Mouse (Mus musculus) midbrain, embryonic 10.5 days (tissue): ENCODE results near the gene Ect2. TPM values are rescaled to one million over a fixed set of nuclear protein-coding genes. Genes with fewer than 3 reads are reported as not detected.
A peak's percentile ranks its signal among the peaks of the same experiment; 100 is the strongest.

Experiments used
- DNase-seq: peaks from one replicate; pipeline ENCODE4 v3.0.0-alpha.2; 2017; ENCODE audit warnings: low spot score
- H3K27ac ChIP-seq: fragments of 300-500 bp; sonication (generic); replicated peaks from 2 replicates; pipeline ENCODE4 v1.5.1; 2016; ENCODE audit warnings: mild to moderate bottlenecking
- H3K27me3 ChIP-seq: fragments of 300-500 bp; sonication (generic); 2 replicates; pipeline ENCODE4 v1.6.1; 2016; ENCODE audit warnings: low read depth, mild to moderate bottlenecking; ENCODE audit not compliant: poor library complexity, severe bottlenecking
- H3K36me3 ChIP-seq: fragments of 300-500 bp; sonication (generic); 2 replicates; pipeline ENCODE4 v1.6.1; 2016; ENCODE audit warnings: mild to moderate bottlenecking, moderate library complexity
- H3K4me1 ChIP-seq: fragments of 300-500 bp; sonication (generic); 2 replicates; pipeline ENCODE4 v1.6.1; 2016
- H3K4me3 ChIP-seq: fragments of 300-500 bp; sonication (generic); 2 replicates; pipeline ENCODE4 v1.5.1; 2016; ENCODE audit warnings: mild to moderate bottlenecking, moderate library complexity
- H3K9me3 ChIP-seq: fragments of 300-500 bp; sonication (generic); replicated peaks from 2 replicates; pipeline ENCODE4 v1.6.1; 2016; ENCODE audit warnings: mild to moderate bottlenecking
- WGBS: fragments of 180-500 bp; shearing (Covaris S2); methylation state at CpG from one replicate; pipeline ENCODE4 v1.1.7; 2016; 5-methylcytosine and 5-hydroxymethylcytosine counted together
- polyA plus RNA-seq: library from polyadenylated mRNA; unstranded; fragments of >200 nt; fragmentation: Nextera tagmentation; extraction: Ambion mirVana; gene quantifications from 2 replicates; pipeline ENCODE4 v1.2.1, GENCODE M21; 2016

Gene Ect2
- polyA plus RNA-seq, result 102 and 106 TPM in 2 replicates

DNA sequence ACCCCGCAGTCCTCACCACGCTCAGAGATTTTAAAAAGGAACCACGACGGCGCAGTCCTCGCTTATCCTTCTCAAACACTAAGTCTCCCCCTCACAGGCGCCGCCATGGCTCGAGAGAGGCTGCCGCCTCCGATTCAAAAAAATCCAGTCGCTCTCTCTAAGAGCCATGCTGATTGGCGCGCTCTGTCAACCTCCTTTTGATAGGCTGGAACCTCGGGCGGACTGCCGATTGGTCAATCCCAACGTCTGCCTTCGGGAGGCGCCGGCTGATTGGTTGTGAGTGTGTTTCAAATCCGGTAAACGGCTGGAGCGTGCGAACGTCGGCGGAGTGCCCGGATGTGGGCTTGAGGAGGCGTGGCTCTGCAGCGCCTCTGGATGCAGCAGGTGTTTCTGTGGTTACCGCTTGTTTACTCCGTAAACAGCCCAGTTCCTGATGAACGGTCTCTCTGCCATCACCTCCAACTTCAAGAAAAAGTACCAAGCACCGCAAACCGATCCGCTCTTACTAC is at the start of gene Ect2:
Ect2 (minus strand) TSS at position 178 of the 509 bp plus-strand sequence.
- DNase-seq, result peak; percentile 99
- WGBS, result under 1% methylated on average over 37 of the region's 37 CpGs
- no peaks in the 10 kb centered on the region for H3K9me3 ChIP-seq
- H3K36me3 ChIP-seq, result peaks cover 29% of the 10 kb centered on the region
- H3K27ac ChIP-seq, result peak within 1 kb of the TSS; percentile 95
- peaks cover 42% of the 10 kb centered on the region for H3K4me1 ChIP-seq
- H3K4me3 ChIP-seq, result peak within 1 kb of the TSS; percentile 94
- H3K27me3 ChIP-seq, result no peaks in the 10 kb centered on the region

DNA sequence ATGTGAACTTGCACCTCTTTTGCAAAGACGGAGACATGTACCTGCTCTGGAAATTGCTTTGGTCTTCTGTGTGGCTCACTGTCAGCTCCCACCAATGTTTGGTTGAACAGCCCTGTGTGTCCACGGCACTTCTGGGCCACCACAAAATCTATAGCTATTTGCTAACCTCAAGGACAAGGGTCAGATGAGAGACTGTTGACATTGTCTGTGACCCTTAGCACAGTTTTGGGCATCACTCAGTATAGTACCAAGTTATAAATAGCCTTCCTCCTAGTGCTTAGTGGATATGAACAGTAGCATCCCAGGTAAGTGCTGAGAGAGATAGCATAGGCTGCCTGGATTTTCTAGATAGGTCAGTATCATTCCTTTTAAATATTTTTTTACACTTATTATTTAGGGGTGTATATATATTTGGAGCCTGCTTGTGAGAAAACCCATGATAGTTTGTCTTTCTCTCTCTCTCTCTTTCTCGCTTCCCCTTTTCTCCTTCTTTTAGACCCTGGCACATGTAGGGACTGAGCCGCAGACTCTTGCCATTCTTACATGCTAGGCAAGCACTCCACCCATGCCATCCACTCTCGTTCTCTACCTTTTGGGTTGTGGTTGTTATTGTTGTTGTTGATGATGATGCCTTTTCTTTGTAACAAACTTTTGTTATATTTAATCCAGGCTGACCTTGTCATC is 48.2 kb upstream of the Ect2 start:
- Histone ChIP-seq H3K4me1 (peaks cover 7% of the 10 kb centered on the region; the same call in 1 of the 2 replicates), H3K27me3 (no peaks in the 10 kb centered on the region), H3K27ac (no peak overlapping the region), H3K4me3 (no peak overlapping the region), H3K36me3 (no peaks in the 10 kb centered on the region), H3K9me3 (no peaks in the 10 kb centered on the region)
- DNase-seq, result no peak
- 82% methylated on average over 5 of the region's 5 CpGs for whole genome bisulfite sequencing

DNA sequence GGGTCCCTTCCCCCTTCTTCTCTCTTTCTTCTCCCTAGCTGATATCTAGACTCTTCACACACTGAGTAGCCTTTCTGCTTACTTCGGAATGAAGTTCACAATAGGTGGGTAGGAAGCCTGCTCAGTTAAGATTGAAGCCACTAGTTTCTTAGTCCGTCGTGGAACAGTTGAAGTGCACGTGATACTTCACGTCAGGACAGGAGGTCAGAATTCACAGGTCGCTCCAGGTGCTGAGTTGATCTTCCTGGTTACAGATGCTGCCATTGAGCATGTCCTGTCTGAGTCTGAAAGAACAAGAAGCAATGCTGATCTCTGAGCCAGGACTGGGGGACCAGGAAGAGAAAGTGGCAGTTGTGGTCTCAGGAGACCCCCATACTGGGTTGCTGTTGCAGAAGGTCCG is 45.4 kb upstream of the Ect2 start:
- no peaks in the 10 kb centered on the region for H3K27me3 ChIP-seq
- no peak overlapping the region for H3K27ac ChIP-seq
- WGBS, result 90% methylated on average over 7 of the region's 7 CpGs

DNA sequence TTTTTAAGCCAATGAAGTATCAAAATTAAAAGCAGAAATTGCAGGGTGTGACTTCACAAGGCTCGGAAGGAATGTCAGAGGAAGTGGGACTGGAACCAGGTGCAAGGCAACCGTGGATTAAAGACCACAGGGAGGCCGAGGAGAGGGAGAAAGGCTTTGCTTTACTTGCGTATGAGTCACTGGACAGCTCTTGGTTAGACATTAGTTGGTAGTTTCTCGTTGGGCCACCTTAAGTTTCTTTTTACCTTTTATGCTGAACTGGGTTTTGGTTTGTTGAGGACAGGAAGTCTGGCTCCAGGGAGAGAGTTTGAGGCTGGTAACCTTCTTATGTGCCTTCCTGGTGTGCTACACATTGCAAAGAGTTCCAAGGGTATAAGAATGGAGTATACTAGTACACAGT is 44.1 kb upstream of the Ect2 start:
- Histone ChIP-seq H3K4me3 (no peak overlapping the region), H3K27ac (no peak overlapping the region), H3K27me3 (no peaks in the 10 kb centered on the region), H3K36me3 (no peaks in the 10 kb centered on the region), H3K4me1 (no peaks in the 10 kb centered on the region), H3K9me3 (no peaks in the 10 kb centered on the region)
- 89% methylated on average over 5 of the region's 5 CpGs for WGBS
- no peak for DNase-seq

More for the DNA sequence above, 45.4 kb upstream of the Ect2 start:
- Histone ChIP-seq H3K9me3 (no peaks in the 10 kb centered on the region), H3K4me1 (no peaks in the 10 kb centered on the region), H3K36me3 (no peaks in the 10 kb centered on the region), H3K4me3 (no peak overlapping the region)
- no peak for DNase-seq

DNA sequence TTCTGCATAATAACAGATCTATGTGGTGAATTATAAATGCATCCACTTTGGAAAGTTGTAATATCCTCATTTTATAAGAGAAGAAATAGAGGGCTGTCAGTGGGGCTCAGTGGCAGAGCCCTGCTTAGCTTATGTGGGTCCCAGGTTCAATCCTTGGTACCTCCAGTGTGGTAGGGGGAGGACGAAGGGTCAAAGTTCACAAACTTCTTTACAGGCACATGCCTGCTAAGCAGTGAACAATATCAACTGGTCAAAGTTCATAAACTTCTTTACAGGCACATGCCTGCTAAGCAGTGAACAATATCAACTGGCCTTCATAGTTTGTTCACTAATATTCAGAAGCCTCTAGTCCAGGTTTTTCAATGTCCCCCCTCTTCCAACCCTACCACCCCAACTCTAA is 42.9 kb upstream of the Ect2 start:
- H3K27ac ChIP-seq, result no peak overlapping the region
- no peak for DNase-seq
- no peaks in the 10 kb centered on the region for H3K9me3 ChIP-seq
- no peak overlapping the region for H3K4me3 ChIP-seq
- H3K4me1 ChIP-seq, result no peaks in the 10 kb centered on the region
- H3K27me3 ChIP-seq, result no peaks in the 10 kb centered on the region
- H3K36me3 ChIP-seq, result no peaks in the 10 kb centered on the region
- WGBS, result 91% methylated on average over 1 of the region's 1 CpGs

DNA sequence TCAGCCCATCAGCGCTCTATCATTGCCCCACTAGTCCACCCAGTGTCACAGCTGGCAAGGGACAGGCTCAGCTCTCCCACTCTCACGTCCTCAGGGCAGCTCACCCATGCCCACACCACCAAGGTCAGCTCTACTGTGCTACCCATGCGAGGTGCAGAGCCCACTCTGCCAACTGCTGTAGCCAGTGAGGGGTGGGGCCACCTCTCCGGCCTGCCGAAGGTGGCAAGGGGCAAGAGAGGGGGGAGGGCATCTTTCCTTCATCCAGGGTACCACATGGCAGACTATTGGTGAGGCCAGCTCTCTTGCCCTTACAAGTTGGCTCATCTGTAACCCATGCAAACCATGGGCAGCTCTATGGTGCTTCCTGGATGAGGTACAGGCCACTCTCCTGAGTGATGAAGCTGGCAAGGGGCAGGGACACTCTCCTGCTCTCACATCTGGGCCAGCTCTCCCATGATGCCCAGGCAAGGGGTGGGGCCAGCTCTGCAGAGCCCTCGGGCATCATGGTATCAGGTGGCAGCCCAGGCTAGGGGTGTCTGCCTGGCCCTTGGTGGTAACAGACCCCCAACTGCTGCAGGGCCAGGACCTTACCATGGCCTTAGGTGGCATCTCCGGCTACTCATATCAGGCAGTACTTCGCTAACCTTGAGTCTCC is 42.0 kb upstream of the Ect2 start:
- no peak overlapping the region for H3K4me3 ChIP-seq
- no peaks in the 10 kb centered on the region for H3K27me3 ChIP-seq
- no peak for DNase-seq
- WGBS, result 94% methylated on average over 8 of the region's 8 CpGs
- no peaks in the 10 kb centered on the region for H3K4me1 ChIP-seq
- no peak overlapping the region for H3K27ac ChIP-seq
- no peaks in the 10 kb centered on the region for H3K9me3 ChIP-seq
- H3K36me3 ChIP-seq, result no peaks in the 10 kb centered on the region

DNA sequence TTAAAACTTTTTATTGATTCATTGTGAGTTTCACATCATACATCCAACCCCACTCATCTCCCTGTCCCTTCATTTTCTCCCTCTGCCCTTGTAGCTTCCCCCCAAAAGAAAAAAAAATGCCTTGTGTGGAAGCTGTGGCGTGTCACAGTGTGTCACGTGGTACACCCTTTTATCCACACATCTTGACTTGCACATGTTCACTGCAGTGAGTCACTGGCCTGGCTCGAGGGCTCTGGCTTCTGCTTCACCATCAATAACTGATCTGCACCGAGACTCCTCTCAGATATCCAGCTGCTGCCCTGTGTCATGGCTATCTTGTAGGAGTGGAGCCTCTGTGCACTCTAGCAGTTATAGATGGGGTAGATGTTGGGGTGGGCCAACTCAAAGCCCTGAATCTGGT is 41.5 kb upstream of the Ect2 start:
- DNase-seq, result no peak
- 87% methylated on average over 4 of the region's 4 CpGs for WGBS
- H3K36me3 ChIP-seq, result no peaks in the 10 kb centered on the region
- H3K9me3 ChIP-seq, result no peaks in the 10 kb centered on the region
- no peak overlapping the region for H3K27ac ChIP-seq
- H3K27me3 ChIP-seq, result no peaks in the 10 kb centered on the region
- no peak overlapping the region for H3K4me3 ChIP-seq
- H3K4me1 ChIP-seq, result no peaks in the 10 kb centered on the region

DNA sequence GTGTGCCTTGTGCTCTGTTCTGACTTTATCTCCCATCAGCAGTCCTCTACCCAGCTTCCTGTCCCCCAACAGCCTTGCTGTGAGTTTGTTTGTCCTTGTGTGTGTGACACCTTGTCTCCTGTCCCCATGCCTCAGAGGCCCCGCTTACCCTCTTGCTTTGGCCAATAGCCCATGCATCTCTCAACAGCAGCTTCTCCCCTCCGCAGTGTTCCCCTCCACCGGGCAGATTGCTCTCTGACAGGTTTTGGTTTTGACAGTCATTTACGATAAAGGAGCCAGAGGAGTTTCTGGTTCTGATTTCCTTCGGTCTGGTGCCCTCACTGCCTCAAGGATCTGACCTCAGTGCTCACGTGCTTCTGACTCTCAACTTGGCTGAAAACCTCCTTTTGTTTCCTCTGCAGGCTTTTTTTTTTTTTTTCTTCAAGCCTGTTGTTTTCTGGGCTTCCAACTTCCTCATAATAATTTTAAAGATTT is 40.2 kb upstream of the Ect2 start:
- H3K27me3 ChIP-seq, result no peaks in the 10 kb centered on the region
- WGBS, result 70% methylated on average over 6 of the region's 6 CpGs
- no peaks in the 10 kb centered on the region for H3K36me3 ChIP-seq
- H3K27ac ChIP-seq, result no peak overlapping the region
- H3K4me3 ChIP-seq, result no peak overlapping the region
- H3K4me1 ChIP-seq, result 0 out of 2 replicates have a peak, but pooled peaks cover 4% of the 10 kb centered on the region
- H3K9me3 ChIP-seq, result no peaks in the 10 kb centered on the region
- DNase-seq, result no peak

DNA sequence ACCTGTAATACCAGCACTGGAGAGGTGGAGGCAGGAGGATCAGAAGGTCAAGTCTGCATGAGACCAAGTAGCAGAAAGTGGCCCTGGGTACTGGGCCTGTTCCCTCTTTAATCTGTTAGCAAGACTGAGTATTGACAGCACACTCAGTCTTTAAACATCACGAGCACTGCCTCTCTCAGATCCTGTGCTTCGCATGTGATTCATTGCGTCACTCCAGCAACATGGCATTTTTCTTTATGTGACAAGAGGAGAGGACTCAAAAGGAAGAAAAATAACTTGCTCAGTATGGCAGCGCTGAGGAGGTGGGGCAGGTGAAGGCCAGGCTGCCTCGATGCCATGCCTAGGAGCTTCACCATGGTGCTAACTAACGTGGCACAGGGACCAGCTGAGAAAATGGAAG is 38.2 kb upstream of the Ect2 start:
- DNase-seq, result no peak
- no peak overlapping the region for H3K4me3 ChIP-seq
- no peaks in the 10 kb centered on the region for H3K9me3 ChIP-seq
- H3K36me3 ChIP-seq, result no peaks in the 10 kb centered on the region
- H3K27me3 ChIP-seq, result no peaks in the 10 kb centered on the region
- WGBS, result 92% methylated on average over 6 of the region's 6 CpGs
- 0 out of 2 replicates have a peak, but pooled peaks cover 4% of the 10 kb centered on the region for H3K4me1 ChIP-seq
- no peak overlapping the region for H3K27ac ChIP-seq

DNA sequence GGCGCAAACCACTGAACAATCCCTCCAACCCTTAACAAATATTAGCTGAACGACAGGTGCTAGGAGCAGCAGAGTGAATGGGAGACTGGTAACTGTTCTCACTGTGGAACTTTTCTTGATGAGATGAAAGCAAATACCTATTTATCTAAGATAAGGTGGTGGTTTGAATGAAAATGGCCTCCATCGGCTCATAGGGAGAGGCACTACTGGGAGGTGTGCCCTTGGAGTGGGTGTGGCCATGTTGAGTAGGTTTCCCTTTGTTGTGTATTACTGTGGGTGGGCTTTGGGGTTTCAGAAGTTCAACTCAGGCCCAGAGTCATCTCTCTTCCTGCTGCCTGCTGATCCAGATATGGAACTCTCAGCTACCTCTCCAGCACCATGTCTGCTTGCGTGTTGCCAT is 37.2 kb upstream of the Ect2 start:
- DNase-seq, result no peak
- Histone ChIP-seq H3K27me3 (no peaks in the 10 kb centered on the region), H3K4me3 (no peak overlapping the region), H3K9me3 (no peaks in the 10 kb centered on the region), H3K27ac (no peak overlapping the region), H3K36me3 (no peaks in the 10 kb centered on the region), H3K4me1 (0 out of 2 replicates have a peak, but pooled peaks cover 4% of the 10 kb centered on the region)
- WGBS, result 93% methylated on average over 4 of the region's 4 CpGs

DNA sequence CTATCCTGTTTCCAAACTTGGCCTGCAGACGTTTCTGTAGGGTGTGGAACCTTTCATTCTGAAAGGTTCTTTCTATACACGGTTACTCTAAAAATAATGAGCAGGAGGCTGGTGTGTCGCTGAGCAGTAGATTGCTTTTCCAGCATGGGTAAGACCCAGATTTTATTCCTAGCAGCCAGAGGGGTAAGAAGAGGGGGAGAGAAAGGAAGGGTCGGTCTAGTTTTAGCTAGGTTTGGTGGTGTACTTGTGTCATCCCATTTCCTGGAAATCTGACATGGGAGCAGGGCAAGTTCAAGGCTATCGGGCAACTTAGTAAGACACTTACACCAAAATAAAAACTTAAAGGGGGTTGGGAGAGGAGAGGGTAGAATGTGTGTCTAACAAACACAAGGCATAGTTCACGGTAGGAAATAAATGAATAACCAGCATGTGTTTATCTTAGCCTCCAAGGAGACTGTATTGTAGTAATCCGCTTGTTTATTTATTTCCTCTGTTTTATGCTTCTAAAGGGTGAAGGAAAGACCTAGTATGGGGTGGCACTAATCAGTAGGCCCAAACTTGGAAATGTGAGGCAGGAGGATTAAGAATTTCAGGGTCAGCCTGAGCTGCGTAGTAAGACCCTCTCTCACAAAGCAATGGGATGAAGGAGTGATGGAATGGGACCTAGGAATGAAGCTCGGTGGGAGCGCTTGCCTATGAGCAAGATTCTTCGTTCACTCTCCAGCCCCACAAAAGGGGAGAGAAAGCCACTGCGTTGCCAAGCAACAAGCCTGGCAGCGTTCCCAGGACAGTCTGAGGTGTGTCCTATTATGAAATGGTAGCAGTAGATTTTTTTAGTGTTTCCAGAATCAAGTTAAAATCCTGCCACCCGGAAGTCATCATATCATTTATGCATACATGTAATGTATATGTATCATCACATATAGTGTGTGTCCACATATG is 35.9 kb upstream of the Ect2 start:
- WGBS, result 80% methylated on average over 14 of the region's 14 CpGs
- H3K9me3 ChIP-seq, result no peaks in the 10 kb centered on the region
- no peak overlapping the region for H3K27ac ChIP-seq
- peaks cover 2% of the 10 kb centered on the region; the same call in 1 of the 2 replicates for H3K27me3 ChIP-seq
- no peak for DNase-seq
- no peak overlapping the region for H3K4me3 ChIP-seq
- no peaks in the 10 kb centered on the region for H3K36me3 ChIP-seq
- 0 out of 2 replicates have a peak, but pooled peaks cover 4% of the 10 kb centered on the region for H3K4me1 ChIP-seq

DNA sequence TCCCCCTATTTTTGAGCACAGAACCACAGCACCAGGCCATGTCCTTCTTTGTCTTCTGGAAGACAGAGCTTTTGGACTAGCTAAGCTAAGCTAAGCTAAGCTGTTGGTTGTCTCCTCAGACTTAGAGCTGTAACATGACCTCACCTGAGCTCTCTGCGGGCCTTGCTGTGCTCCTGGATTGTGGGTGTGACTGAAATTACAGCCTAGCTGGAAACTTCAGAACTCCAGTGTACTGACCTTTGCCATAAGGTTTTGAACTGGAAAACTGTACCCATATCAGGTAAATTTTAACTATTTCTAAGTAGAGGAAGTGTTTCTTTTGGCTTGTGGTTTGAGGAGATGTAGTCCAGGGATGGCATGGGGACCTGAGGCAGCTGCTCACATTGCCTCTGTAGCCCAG is 34.7 kb upstream of the Ect2 start:
- H3K27me3 ChIP-seq, result peaks cover 12% of the 10 kb centered on the region; the same call in 1 of the 2 replicates
- DNase-seq, result no peak
- no peaks in the 10 kb centered on the region for H3K36me3 ChIP-seq

More for the DNA sequence above, 34.7 kb upstream of the Ect2 start:
- H3K27ac ChIP-seq, result no peak overlapping the region
- 74% methylated on average over 1 of the region's 1 CpGs for WGBS
- no peaks in the 10 kb centered on the region for H3K9me3 ChIP-seq
- no peak overlapping the region for H3K4me3 ChIP-seq
- peaks cover 10% of the 10 kb centered on the region for H3K4me1 ChIP-seq
